Mouse (Mus musculus) thymus, adult 2 months (tissue): Measurements from ENCODE around the gene Mss51. TPM values are rescaled to one million over a fixed set of nuclear protein-coding genes. Genes with fewer than 3 reads are reported as not detected.
A peak's percentile ranks its signal among the peaks of the same experiment; 100 is the strongest.

ENCODE experiments used
- DNase-seq: peaks from one replicate; pipeline ENCODE4 v3.0.0; 2021
- H3K27ac ChIP-seq: fragments of 200-500 bp; 2 replicates; pipeline ENCODE4 v1.5.1; 2012; ENCODE audit warnings: low read length, control low read depth; ENCODE audit not compliant: control insufficient read depth, insufficient read depth
- H3K27me3 ChIP-seq: fragments of 200-500 bp; 2 replicates; pipeline ENCODE4 v1.6.1; 2012; ENCODE audit warnings: mild to moderate bottlenecking, low read length, moderate library complexity, mixed read lengths; ENCODE audit not compliant: control insufficient read depth, insufficient read depth
- H3K36me3 ChIP-seq: fragments of 200-500 bp; 2 replicates; pipeline ENCODE4 v1.6.1; 2012; ENCODE audit warnings: mild to moderate bottlenecking, low read length, moderate library complexity; ENCODE audit not compliant: control insufficient read depth, insufficient read depth
- H3K4me1 ChIP-seq: fragments of 200-500 bp; replicated peaks from 2 replicates; pipeline ENCODE4 v1.6.1; 2012; ENCODE audit warnings: low read length; ENCODE audit not compliant: control insufficient read depth, insufficient read depth
- H3K4me3 ChIP-seq: fragments of 200-500 bp; 2 replicates; pipeline ENCODE4 v1.5.1; 2012; ENCODE audit warnings: mild to moderate bottlenecking, low read length, control low read depth, moderate library complexity; ENCODE audit not compliant: control insufficient read depth, insufficient read depth
- CTCF ChIP-seq: fragments of 200-500 bp; IDR thresholded peaks from 2 replicates; pipeline ENCODE4 v1.5.1; 2012; ENCODE audit warnings: mild to moderate bottlenecking, control low read depth, low read length, moderate library complexity, borderline replicate concordance; ENCODE audit not compliant: control insufficient read depth, poor library complexity, insufficient read depth; ENCODE audit errors: extremely low read depth
- POLR2A ChIP-seq: fragments of 200-500 bp; IDR thresholded peaks from 2 replicates; pipeline ENCODE4 v1.6.1; 2012; ENCODE audit warnings: mild to moderate bottlenecking, low read length, control low read depth, moderate library complexity; ENCODE audit not compliant: control insufficient read depth, poor library complexity, insufficient read depth; ENCODE audit errors: extremely low read depth
- WGBS: fragments of 180-500 bp; shearing (Covaris S2); methylation state at CpG from one replicate; pipeline ENCODE4 v1.1.7; 2018; 5-methylcytosine and 5-hydroxymethylcytosine counted together
- polyA plus RNA-seq: library from polyadenylated mRNA; depleted of rRNA; stranded (reverse); fragments of >200 nt; gene quantifications from 2 replicates; pipeline ENCODE4 v1.2.3, GENCODE M21; 2012

The Mss51 gene
- polyA plus RNA-seq, 1 experiment: 3.9 TPM

GRCm38 (mm10) chr14:20508424-20508823 lies 11.7 kb upstream of the Mss51 start:
- H3K36me3 ChIP-seq: peaks cover 34% of the 10 kb centered on the region
- no peak for DNase-seq
- H3K27ac ChIP-seq: no peak overlapping the region
- WGBS: 100% methylated on average over 2 of the region's 2 CpGs
- H3K4me1 ChIP-seq: no peaks in the 10 kb centered on the region
- TF ChIP-seq POLR2A: no peak
- TF ChIP-seq CTCF: no peak
- no peak overlapping the region for H3K4me3 ChIP-seq
- no peaks in the 10 kb centered on the region for H3K27me3 ChIP-seq

GRCm38 (mm10) chr14:20502966-20503365 lies 6.3 kb upstream of the Mss51 start:
- Histone ChIP-seq H3K27ac (no peak overlapping the region), H3K36me3 (peaks cover 31% of the 10 kb centered on the region), H3K4me3 (no peak overlapping the region), H3K27me3 (no peaks in the 10 kb centered on the region), H3K4me1 (no peaks in the 10 kb centered on the region; the same call in 1 of the 2 replicates)
- 86% methylated on average over 10 of the region's 10 CpGs for WGBS
- TF ChIP-seq CTCF: no peak
- no peak for TF ChIP-seq POLR2A
- no peak for DNase-seq

GRCm38 (mm10) chr14:20499982-20500381 lies 3.3 kb upstream of the Mss51 start:
- Histone ChIP-seq H3K4me1 (no peaks in the 10 kb centered on the region; the same call in 1 of the 2 replicates), H3K27me3 (no peaks in the 10 kb centered on the region), H3K27ac (no peak overlapping the region), H3K36me3 (peaks cover 43% of the 10 kb centered on the region), H3K4me3 (no peak overlapping the region)
- no peak for DNase-seq
- TF ChIP-seq POLR2A: no peak
- no peak for TF ChIP-seq CTCF
- WGBS: 98% methylated on average over 3 of the region's 3 CpGs

- no peak for TF ChIP-seq POLR2A
- TF ChIP-seq CTCF: no peak
- Histone ChIP-seq H3K36me3 (peaks cover 13% of the 10 kb centered on the region), H3K4me3 (no peak overlapping the region), H3K27me3 (no peaks in the 10 kb centered on the region), H3K27ac (no peak overlapping the region), H3K4me1 (no peaks in the 10 kb centered on the region)
- no peak for DNase-seq
- 98% methylated on average over 5 of the region's 5 CpGs for WGBS
Observed at GRCm38 (mm10) chr14:20486031-20486430, 10.7 kb downstream of the Mss51 start.

- 89% methylated on average over 7 of the region's 7 CpGs for WGBS
- H3K27ac ChIP-seq: no peak overlapping the region
- peaks cover 7% of the 10 kb centered on the region; the same call in 1 of the 2 replicates for H3K4me1 ChIP-seq
- TF ChIP-seq CTCF (no peak), POLR2A (no peak)
- H3K4me3 ChIP-seq: no peak overlapping the region
- H3K27me3 ChIP-seq: no peaks in the 10 kb centered on the region
- peaks cover 10% of the 10 kb centered on the region for H3K36me3 ChIP-seq
- no peak for DNase-seq
Observed at GRCm38 (mm10) chr14:20482051-20482751, 14.5 kb downstream of the Mss51 start.

GRCm38 (mm10) chr14:20481211-20481610 lies 15.5 kb downstream of the Mss51 start:
- 64% methylated on average over 5 of the region's 5 CpGs for WGBS
- H3K36me3 ChIP-seq: peaks cover 10% of the 10 kb centered on the region
- no peak overlapping the region for H3K27ac ChIP-seq
- H3K4me1 ChIP-seq: peaks cover 7% of the 10 kb centered on the region; the same call in 1 of the 2 replicates
- no peak overlapping the region for H3K4me3 ChIP-seq
- H3K27me3 ChIP-seq: no peaks in the 10 kb centered on the region
- peak; percentile 14 for DNase-seq
- TF ChIP-seq CTCF (no peak), POLR2A (no peak)
